Mouse (Mus musculus) hindbrain, embryonic 15.5 days (tissue): ENCODE data around the gene Guca2b. TPM values are rescaled to one million over a fixed set of nuclear protein-coding genes. Genes with fewer than 3 reads are reported as not detected.

ENCODE experiments used
- ATAC-seq: fragments of 200-750 bp; cut with Nextera tagmentation; 2 replicates; pipeline ENCODE4 v1.8.0; 2017; ENCODE audit warnings: low read depth, moderate number of reproducible peaks, moderate TSS enrichment; ENCODE audit not compliant: low FRiP score
- H3K27ac ChIP-seq: fragments of 300-500 bp; sonication (generic); replicated peaks from 2 replicates; pipeline ENCODE4 v1.5.1; 2015; ENCODE audit warnings: mild to moderate bottlenecking, inconsistent platforms
- H3K27me3 ChIP-seq: fragments of 300-500 bp; sonication (generic); 2 replicates; pipeline ENCODE4 v1.6.1; 2015; ENCODE audit warnings: control low read depth, inconsistent platforms
- H3K36me3 ChIP-seq: fragments of 300-500 bp; sonication (generic); 2 replicates; pipeline ENCODE4 v1.6.1; 2015; ENCODE audit warnings: control low read depth, inconsistent platforms
- H3K4me1 ChIP-seq: fragments of 300-500 bp; sonication (generic); replicated peaks from 2 replicates; pipeline ENCODE4 v1.6.1; 2015; ENCODE audit warnings: control low read depth, inconsistent platforms
- H3K4me2 ChIP-seq: fragments of 300-500 bp; sonication (generic); 2 replicates; pipeline ENCODE4 v1.6.1; 2015; ENCODE audit warnings: moderate library complexity, mild to moderate bottlenecking, inconsistent platforms
- H3K4me3 ChIP-seq: fragments of 300-500 bp; sonication (generic); 2 replicates; pipeline ENCODE4 v1.5.1; 2015; ENCODE audit warnings: mild to moderate bottlenecking, inconsistent platforms
- H3K9ac ChIP-seq: fragments of 300-500 bp; sonication (generic); 2 replicates; pipeline ENCODE4 v1.6.1; 2015; ENCODE audit warnings: inconsistent platforms
- H3K9me3 ChIP-seq: fragments of 300-500 bp; sonication (generic); 2 replicates; pipeline ENCODE4 v1.6.1; 2016; ENCODE audit warnings: control low read depth, inconsistent platforms
- WGBS: fragments of 180-500 bp; shearing (Covaris S2); methylation state at CpG from one replicate; pipeline ENCODE4 v1.1.7; 2015; 5-methylcytosine and 5-hydroxymethylcytosine counted together
- polyA plus RNA-seq: library from polyadenylated mRNA; unstranded; fragments of >200 nt; fragmentation: Nextera tagmentation; extraction: Ambion mirVana; gene quantifications from 2 replicates; pipeline ENCODE4 v1.2.1, GENCODE M21; 2015

The Guca2b gene
- polyA plus RNA-seq: not detected in 2 replicates

DNA sequence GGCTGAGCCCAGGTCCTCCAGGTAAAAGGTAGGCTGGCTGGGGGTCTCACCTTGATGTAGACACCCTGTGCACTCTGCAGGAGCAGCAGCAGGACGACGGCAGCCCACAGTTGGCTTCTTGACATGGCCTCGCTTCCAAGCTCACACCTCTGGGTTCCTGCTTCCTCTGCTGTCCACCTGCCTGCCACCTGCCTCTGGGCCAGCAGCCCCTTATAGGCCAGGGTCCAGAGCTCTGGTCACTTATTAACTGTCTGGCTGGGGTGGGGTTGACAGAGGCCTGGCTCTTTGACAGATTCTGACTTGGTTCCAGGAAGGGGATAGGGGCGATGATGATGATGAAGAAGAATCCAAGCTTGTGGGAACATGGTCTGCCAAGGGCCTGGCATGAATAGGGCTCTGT is at the start of gene Guca2b:
TSS of gene Guca2b (minus strand) at position 224 of the 400 bp plus-strand sequence.
- Histone ChIP-seq H3K9ac (no peak within 1 kb of the TSS), H3K4me3 (no peak within 1 kb of the TSS), H3K4me1 (no peaks in the 10 kb centered on the region), H3K36me3 (no peaks in the 10 kb centered on the region), H3K4me2 (no peak within 1 kb of the TSS), H3K9me3 (no peaks in the 10 kb centered on the region), H3K27me3 (no peaks in the 10 kb centered on the region), H3K27ac (no peak within 1 kb of the TSS)
- WGBS: 95% methylated on average over 4 of the region's 4 CpGs
- no peak for ATAC-seq

GRCm38 (mm10) chr4:119707751-119708150 is 49.0 kb upstream of the Guca2b start:
- H3K36me3 ChIP-seq: no peaks in the 10 kb centered on the region
- ATAC-seq: no peak
- 13% methylated on average over 3 of the region's 3 CpGs for WGBS
- H3K4me1 ChIP-seq: no peaks in the 10 kb centered on the region
- no peaks in the 10 kb centered on the region for H3K27me3 ChIP-seq
- no peak overlapping the region for H3K4me3 ChIP-seq
- no peak overlapping the region for H3K4me2 ChIP-seq
- H3K9me3 ChIP-seq: no peaks in the 10 kb centered on the region
- no peak overlapping the region for H3K9ac ChIP-seq
- H3K27ac ChIP-seq: no peak overlapping the region

DNA sequence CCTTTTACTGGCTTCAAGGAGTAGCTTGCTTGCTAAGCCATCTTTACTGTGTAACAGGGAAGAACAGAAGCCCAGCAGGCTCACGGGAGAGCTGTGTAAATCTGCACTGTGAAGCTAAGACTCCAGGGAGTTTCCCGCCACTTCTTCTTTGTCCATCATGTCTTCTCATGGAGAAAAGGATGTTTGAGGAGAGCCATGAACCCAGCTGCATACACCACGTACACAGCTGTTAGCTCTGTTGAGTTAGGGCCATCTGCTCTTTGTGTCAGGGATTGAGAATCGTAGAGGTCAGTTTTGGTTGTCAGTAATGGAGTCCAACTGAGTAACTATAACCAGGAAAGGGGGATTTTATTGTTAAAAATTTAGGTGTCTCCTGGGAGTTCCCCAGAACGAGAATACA is 48.6 kb upstream of the Guca2b start:
- Histone ChIP-seq H3K27me3 (no peaks in the 10 kb centered on the region), H3K9me3 (no peaks in the 10 kb centered on the region), H3K27ac (no peak overlapping the region), H3K4me2 (no peak overlapping the region), H3K4me3 (no peak overlapping the region), H3K4me1 (no peaks in the 10 kb centered on the region), H3K36me3 (no peaks in the 10 kb centered on the region), H3K9ac (no peak overlapping the region)
- WGBS: 54% methylated on average over 5 of the region's 5 CpGs
- ATAC-seq: no peak

GRCm38 (mm10) chr4:119703965-119704364 is 45.2 kb upstream of the Guca2b start:
- Histone ChIP-seq H3K4me3 (no peak overlapping the region), H3K4me2 (no peak overlapping the region), H3K27me3 (no peaks in the 10 kb centered on the region), H3K36me3 (no peaks in the 10 kb centered on the region), H3K9ac (no peak overlapping the region), H3K4me1 (no peaks in the 10 kb centered on the region), H3K27ac (no peak overlapping the region), H3K9me3 (no peaks in the 10 kb centered on the region)
- 84% methylated on average over 8 of the region's 8 CpGs for WGBS
- ATAC-seq: no peak

GRCm38 (mm10) chr4:119701269-119701954 is 42.7 kb upstream of the Guca2b start:
- H3K9ac ChIP-seq: no peak overlapping the region
- WGBS: 90% methylated on average over 11 of the region's 11 CpGs
- H3K4me1 ChIP-seq: no peaks in the 10 kb centered on the region
- no peak overlapping the region for H3K4me2 ChIP-seq
- H3K4me3 ChIP-seq: no peak overlapping the region
- no peak for ATAC-seq
- no peak overlapping the region for H3K27ac ChIP-seq
- H3K27me3 ChIP-seq: no peaks in the 10 kb centered on the region
- H3K36me3 ChIP-seq: no peaks in the 10 kb centered on the region
- H3K9me3 ChIP-seq: no peaks in the 10 kb centered on the region

- Histone ChIP-seq H3K9me3 (no peaks in the 10 kb centered on the region), H3K4me2 (no peak overlapping the region), H3K27ac (no peak overlapping the region), H3K9ac (no peak overlapping the region), H3K4me1 (no peaks in the 10 kb centered on the region), H3K27me3 (no peaks in the 10 kb centered on the region), H3K4me3 (no peak overlapping the region), H3K36me3 (no peaks in the 10 kb centered on the region)
- no peak for ATAC-seq
- WGBS: 63% methylated on average over 2 of the region's 2 CpGs
Measured at GRCm38 (mm10) chr4:119698339-119698738, 39.6 kb upstream of the Guca2b start.

- Histone ChIP-seq H3K4me3 (no peak overlapping the region), H3K4me1 (no peaks in the 10 kb centered on the region), H3K9ac (no peak overlapping the region), H3K27ac (no peak overlapping the region), H3K36me3 (no peaks in the 10 kb centered on the region), H3K27me3 (no peaks in the 10 kb centered on the region), H3K4me2 (no peak overlapping the region), H3K9me3 (no peaks in the 10 kb centered on the region)
- 95% methylated on average over 2 of the region's 2 CpGs for WGBS
- ATAC-seq: no peak
Measured at GRCm38 (mm10) chr4:119685746-119686145, 27.0 kb upstream of the Guca2b start.

- H3K9ac ChIP-seq: no peak overlapping the region
- H3K4me1 ChIP-seq: no peaks in the 10 kb centered on the region
- H3K27ac ChIP-seq: no peak overlapping the region
- H3K36me3 ChIP-seq: no peaks in the 10 kb centered on the region
- 30% methylated on average over 5 of the region's 5 CpGs for whole genome bisulfite sequencing
- 0 out of 2 replicates have a peak, but pooled peaks have one; percentile 30 for ATAC-seq
- no peak overlapping the region for H3K4me3 ChIP-seq
- H3K27me3 ChIP-seq: no peaks in the 10 kb centered on the region
- H3K4me2 ChIP-seq: no peak overlapping the region
- no peaks in the 10 kb centered on the region for H3K9me3 ChIP-seq
Measured at GRCm38 (mm10) chr4:119682596-119682995, 23.8 kb upstream of the Guca2b start.

GRCm38 (mm10) chr4:119672685-119673084 is 13.9 kb upstream of the Guca2b start:
- H3K4me2 ChIP-seq: no peak overlapping the region
- no peaks in the 10 kb centered on the region for H3K27me3 ChIP-seq
- H3K4me1 ChIP-seq: peaks cover 20% of the 10 kb centered on the region
- no peak overlapping the region for H3K27ac ChIP-seq
- no peak overlapping the region for H3K4me3 ChIP-seq
- no peaks in the 10 kb centered on the region for H3K9me3 ChIP-seq
- H3K9ac ChIP-seq: no peak overlapping the region
- WGBS: 38% methylated on average over 5 of the region's 5 CpGs
- no peaks in the 10 kb centered on the region for H3K36me3 ChIP-seq
- no peak; the same call in 1 of the 2 replicates for ATAC-seq

DNA sequence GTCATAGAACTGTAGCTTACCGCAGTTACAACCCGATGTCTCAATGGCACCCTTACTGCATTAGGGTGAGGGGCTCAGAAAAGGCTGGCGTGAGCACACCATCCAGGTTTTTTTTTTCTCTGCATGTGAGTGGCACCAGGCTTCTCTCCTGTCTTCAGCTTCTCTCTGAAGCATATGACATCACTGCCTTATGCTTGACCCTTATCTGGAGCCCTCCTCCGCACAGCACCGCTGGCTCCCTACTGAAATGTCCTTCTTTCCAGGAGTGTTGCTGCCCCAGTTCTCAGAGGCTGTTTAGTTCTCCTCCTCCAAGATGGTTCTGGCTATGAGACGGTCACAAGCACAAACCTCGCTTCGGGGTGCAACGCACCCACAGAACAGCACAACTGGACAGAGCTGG is 12.4 kb upstream of the Guca2b start:
- Histone ChIP-seq H3K9me3 (no peaks in the 10 kb centered on the region), H3K27ac (no peak overlapping the region), H3K27me3 (no peaks in the 10 kb centered on the region), H3K4me3 (no peak overlapping the region), H3K9ac (no peak overlapping the region), H3K4me1 (peaks cover 21% of the 10 kb centered on the region), H3K4me2 (no peak overlapping the region), H3K36me3 (no peaks in the 10 kb centered on the region)
- no peak for ATAC-seq
- WGBS: 93% methylated on average over 9 of the region's 9 CpGs

GRCm38 (mm10) chr4:119670736-119671135 is 12.0 kb upstream of the Guca2b start:
- H3K27ac ChIP-seq: 0 out of 2 replicates have a peak overlapping the region, but pooled peaks have one; percentile 3

GRCm38 (mm10) chr4:119670210-119670555 is 11.4 kb upstream of the Guca2b start:
- WGBS: 40% methylated on average over 7 of the region's 7 CpGs
- no peak overlapping the region for H3K4me2 ChIP-seq
- no peak overlapping the region for H3K4me3 ChIP-seq
- H3K27me3 ChIP-seq: no peaks in the 10 kb centered on the region
- no peak for ATAC-seq
- H3K4me1 ChIP-seq: peaks cover 26% of the 10 kb centered on the region
- H3K9me3 ChIP-seq: no peaks in the 10 kb centered on the region
- H3K27ac ChIP-seq: no peak overlapping the region; the same call in 1 of the 2 replicates
- no peaks in the 10 kb centered on the region for H3K36me3 ChIP-seq
- no peak overlapping the region for H3K9ac ChIP-seq

More at GRCm38 (mm10) chr4:119670736-119671135, 12.0 kb upstream of the Guca2b start:
- no peak overlapping the region for H3K9ac ChIP-seq
- 84% methylated on average over 6 of the region's 6 CpGs for WGBS
- no peak overlapping the region for H3K4me2 ChIP-seq
- no peaks in the 10 kb centered on the region for H3K36me3 ChIP-seq
- no peak overlapping the region for H3K4me3 ChIP-seq
- H3K9me3 ChIP-seq: no peaks in the 10 kb centered on the region
- H3K4me1 ChIP-seq: peaks cover 25% of the 10 kb centered on the region
- no peaks in the 10 kb centered on the region for H3K27me3 ChIP-seq
- no peak for ATAC-seq
